Mouse (Mus musculus) MEL (cell line): Measurements from ENCODE around the gene Cela2a.

Experiments
- BHLHE40 ChIP-seq: IDR thresholded peaks from 2 replicates; pipeline ENCODE4 v1.6.1; 2012; ENCODE audit warnings: low read depth, mild to moderate bottlenecking, inconsistent platforms, low read length, improper control_type of control experiment, borderline replicate concordance
- CHD1 ChIP-seq: IDR thresholded peaks from 2 replicates; pipeline ENCODE4 v1.6.1; 2012; ENCODE audit warnings: low read depth, mild to moderate bottlenecking, inconsistent platforms, low read length, improper control_type of control experiment
- CTCF ChIP-seq, 3 experiments: IDR thresholded peaks in 2 of 3; conservative IDR thresholded peaks in 1 of 3; 2 replicates each; pipeline ENCODE4 v1.5.1; 2011 to 2012; ENCODE audit warnings: low read length in 3 of 3, low read depth in 2 of 3, mild to moderate bottlenecking in 2 of 3, improper control_type of control experiment in 1 of 3, inconsistent platforms in 1 of 3, mixed read lengths in 1 of 3, moderate library complexity in 1 of 3; ENCODE audit not compliant: control insufficient read depth in 1 of 3, insufficient read depth in 1 of 3, poor library complexity in 1 of 3, severe bottlenecking in 1 of 3
- E2F4 ChIP-seq: IDR thresholded peaks from 2 replicates; pipeline ENCODE4 v1.6.1; 2011; ENCODE audit warnings: low read depth, low read length, improper control_type of control experiment, borderline replicate concordance
- ELF1 ChIP-seq: IDR thresholded peaks from 2 replicates; pipeline ENCODE4 v1.6.1; 2014; ENCODE audit warnings: low read depth, mild to moderate bottlenecking, inconsistent platforms, low read length, improper control_type of control experiment, moderate library complexity
- EP300 ChIP-seq, 2 experiments: IDR thresholded peaks; 2 replicates each; pipeline ENCODE4 v1.6.1; 2011; ENCODE audit warnings: improper control_type of control experiment in 2 of 2, low read length in 2 of 2, low read depth in 1 of 2, mild to moderate bottlenecking in 1 of 2
- KAT2A ChIP-seq: conservative IDR thresholded peaks from 2 replicates; pipeline ENCODE4 v1.6.1; 2012; ENCODE audit warnings: low read depth, low read length, improper control_type of control experiment, inconsistent platforms
- MAZ ChIP-seq: IDR thresholded peaks from 2 replicates; pipeline ENCODE4 v1.6.1; 2012; ENCODE audit warnings: low read depth, mild to moderate bottlenecking, inconsistent platforms, low read length, improper control_type of control experiment
- MYC ChIP-seq: IDR thresholded peaks from 2 replicates; pipeline ENCODE4 v1.6.1; 2011; ENCODE audit warnings: low read depth, mild to moderate bottlenecking, low read length, improper control_type of control experiment, moderate library complexity
- NELFE ChIP-seq: IDR thresholded peaks from 2 replicates; pipeline ENCODE4 v1.6.1; 2011; ENCODE audit warnings: low read depth, low read length, improper control_type of control experiment
- POLR2A ChIP-seq, 2 experiments: IDR thresholded peaks; 2 replicates each; pipeline ENCODE4 v1.6.1; 2011 to 2012; ENCODE audit warnings: low read length in 2 of 2, mild to moderate bottlenecking in 2 of 2, control low read depth in 1 of 2, improper control_type of control experiment in 1 of 2, low read depth in 1 of 2, moderate library complexity in 1 of 2; ENCODE audit not compliant: control insufficient read depth in 1 of 2, insufficient read depth in 1 of 2, poor library complexity in 1 of 2
- RAD21 ChIP-seq: IDR thresholded peaks from 2 replicates; pipeline ENCODE4 v1.6.1; 2011; ENCODE audit warnings: mild to moderate bottlenecking, low read depth, low read length, improper control_type of control experiment
- TCF12 ChIP-seq: IDR thresholded peaks from 2 replicates; pipeline ENCODE4 v1.6.1; 2014; ENCODE audit warnings: low read depth, mild to moderate bottlenecking, inconsistent platforms, low read length, improper control_type of control experiment, moderate library complexity
- USF1 ChIP-seq: IDR thresholded peaks from 2 replicates; pipeline ENCODE4 v1.6.1; 2014; ENCODE audit warnings: low read depth, mild to moderate bottlenecking, inconsistent platforms, low read length, improper control_type of control experiment, moderate library complexity

- TF ChIP-seq CTCF (IDR thresholded peaks at IDR 0.05 in 2 of 3, conservative IDR thresholded peaks at IDR 0.05 in 1 of 3; ENCODE audit: control insufficient read depth in 1 of 3, insufficient read depth in 1 of 3, low read depth in 2 of 3, low read length in 3 of 3, poor library complexity in 1 of 3, severe bottlenecking in 1 of 3) (peak; percentile 6 to 45 (median 44); a peak in 4 of 6 replicates), EP300 (IDR thresholded peaks at IDR 0.05; ENCODE audit: low read depth in 1 of 2, low read length in 2 of 2) (no peak), E2F4 (no peak), ELF1 (no peak), NELFE (no peak), MAZ (no peak), POLR2A (IDR thresholded peaks at IDR 0.05; ENCODE audit: control insufficient read depth in 1 of 2, insufficient read depth in 1 of 2, low read depth in 1 of 2, low read length in 2 of 2, poor library complexity in 1 of 2) (no peak), USF1 (no peak), CHD1 (no peak), MYC (no peak), TCF12 (no peak), RAD21 (peak; percentile 24), BHLHE40 (no peak), KAT2A (no peak)
Observed at GRCm38 (mm10) chr4:141804105-141804504, 21.9 kb downstream of the Cela2a start.
